Mouse (Mus musculus) left cerebral cortex, adult 6 months (tissue): ENCODE results near the gene Tmem201. TPM values are rescaled to one million over a fixed set of nuclear protein-coding genes. Genes with fewer than 3 reads are reported as not detected.

ENCODE experiments used
- long read RNA-seq, 2 experiments: library from polyadenylated mRNA; unstranded; transcript quantifications; one replicate each; pipeline ENCODE4 v2.0.0; 2019 to 2020
- polyA plus RNA-seq: library from polyadenylated mRNA; unstranded; fragments of <200 nt; fragmentation: Nextera tagmentation; gene quantifications from 2 replicates; pipeline ENCODE4 v1.2.3, GENCODE M21; 2021

Tmem201 gene
- 24.0 and 27.3 TPM in 2 replicates for polyA plus RNA-seq
- long read RNA-seq, experiment 1, transcript Tmem201-202 (6 exons, 3,620 nt), result major isoform, 76 of 108 reads
- long read RNA-seq, experiment 1, partial matches to known transcripts, result 5 of 108 reads
- long read RNA-seq, experiment 1, other reads (novel, unspliced or antisense), result 22 of 108 reads
- long read RNA-seq, experiment 2, transcript Tmem201-202 (6 exons, 3,620 nt), result major isoform, 5 of 19 reads
- long read RNA-seq, experiment 2, partial matches to known transcripts, result 5 of 19 reads
- long read RNA-seq, experiment 2, other reads (novel, unspliced or antisense), result 8 of 19 reads

GRCm38 (mm10) chr4:149737383-149738324 lies at the start of gene Tmem201:
TSS of gene Tmem201 (minus strand) at chr4:149738044.

DNA sequence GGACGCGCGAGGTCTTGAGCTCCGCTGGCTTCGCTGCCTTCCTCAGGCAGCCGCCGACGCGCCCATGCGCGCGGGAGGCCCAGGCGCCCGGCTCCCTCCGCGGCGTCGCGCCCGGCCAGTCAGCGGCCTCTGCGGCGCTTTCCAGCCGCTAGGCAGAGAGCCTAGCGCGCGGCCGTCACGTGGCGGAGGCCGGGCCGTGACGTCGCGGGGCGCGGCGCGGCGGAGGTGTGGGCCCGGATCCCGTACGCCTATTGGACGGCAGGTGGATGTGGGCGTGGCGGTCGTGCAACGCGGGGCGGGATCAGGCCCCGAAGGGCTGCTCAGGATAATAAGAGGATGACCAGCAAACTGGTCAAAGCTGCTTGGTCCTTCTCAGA lies 36.2 kb upstream of the Tmem201 start, which contains the start of gene Slc25a33:
Slc25a33 (minus strand) TSS at position 184 of the 377 bp plus-strand sequence.

DNA sequence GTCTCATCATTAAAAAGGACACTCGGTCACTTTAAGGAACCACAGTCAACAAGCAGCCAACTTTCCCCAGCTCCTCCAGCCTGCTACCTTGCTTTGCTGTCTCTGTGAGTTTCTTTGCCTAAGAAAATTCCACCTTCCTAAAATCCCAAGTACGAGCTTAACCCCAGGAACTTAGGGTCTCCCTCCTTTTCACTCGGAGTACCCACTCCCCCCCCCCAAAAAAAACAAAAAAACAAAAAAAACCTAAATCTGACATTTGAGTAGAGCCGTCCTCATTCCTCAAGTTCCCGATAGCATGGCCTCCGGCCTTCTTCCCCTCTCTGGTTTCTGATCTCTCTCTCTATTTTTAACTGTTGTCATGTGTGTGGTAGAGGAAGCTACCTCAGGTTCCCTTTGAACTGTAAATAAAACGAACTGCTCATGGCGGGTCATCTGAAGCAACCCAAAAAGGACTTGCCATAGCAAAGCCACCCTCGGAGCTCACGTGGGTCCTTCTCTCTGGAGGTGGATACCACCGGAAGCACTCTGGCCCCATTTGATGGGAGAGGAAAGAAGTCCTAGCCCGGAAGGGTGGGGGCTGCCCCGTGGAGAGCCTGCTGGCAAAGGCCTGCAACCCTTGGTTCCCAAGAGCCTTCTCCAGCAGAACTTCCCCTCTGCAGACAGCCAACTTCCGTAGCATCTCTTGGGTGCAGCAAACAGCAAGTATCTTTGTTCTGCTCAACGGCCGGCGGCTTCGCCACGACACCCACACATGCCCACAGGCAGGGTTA lies 35.4 kb downstream of the Tmem201 start, which contains the start of gene Pik3cd:
Pik3cd (minus strand) TSS at position 362 of the 770 bp plus-strand sequence.

Other genes starting within 250 kb of the Tmem201 start
- gene Ctnnbip1, start 219.8 kb downstream of the Tmem201 start, polyA plus RNA-seq, result 36.4 and 43.9 TPM in 2 replicates
- gene Clstn1, start 151.6 kb downstream of the Tmem201 start, polyA plus RNA-seq, result 123 and 286 TPM in 2 replicates
- 5.4 and 9.0 TPM in 2 replicates for gene Pik3cd, start 35.5 kb downstream of the Tmem201 start, polyA plus RNA-seq
- 17.6 and 67.7 TPM in 2 replicates for gene Slc25a33, start 36.2 kb upstream of the Tmem201 start, polyA plus RNA-seq
- 10.6 and 11.2 TPM in 2 replicates for gene Spsb1, start 217.0 kb upstream of the Tmem201 start, polyA plus RNA-seq